Mouse (Mus musculus) midbrain, embryonic 14.5 days (tissue): ENCODE measurements around the gene Atp6v0a2. TPM values are rescaled to one million over a fixed set of nuclear protein-coding genes. Genes with fewer than 3 reads are reported as not detected.
"Not testable (repeated sequence)": the region's sequence is repeated elsewhere in the genome, so short reads cannot be mapped to it uniquely, and the experiment has no call there.

ENCODE experiments used
- ATAC-seq: fragments of 200-750 bp; cut with Nextera tagmentation; 2 replicates; pipeline ENCODE4 v1.8.0; 2017; ENCODE audit warnings: moderate number of reproducible peaks, moderate library complexity; ENCODE audit not compliant: low FRiP score, low TSS enrichment
- DNase-seq: peaks from one replicate; pipeline ENCODE4 v3.0.0-alpha.2; 2015
- H3K27ac ChIP-seq: fragments of 300-500 bp; sonication (generic); replicated peaks from 2 replicates; pipeline ENCODE4 v1.5.1; 2014; ENCODE audit warnings: mild to moderate bottlenecking, low read depth, low read length, moderate library complexity
- H3K27me3 ChIP-seq: fragments of 300-500 bp; sonication (generic); 2 replicates; pipeline ENCODE4 v1.6.1; 2014; ENCODE audit warnings: low read length, control low read depth, mixed read lengths; ENCODE audit not compliant: control insufficient read depth, insufficient read depth
- H3K36me3 ChIP-seq: fragments of 300-500 bp; sonication (generic); 2 replicates; pipeline ENCODE4 v1.6.1; 2014; ENCODE audit warnings: low read length, control low read depth; ENCODE audit not compliant: control insufficient read depth, insufficient read depth
- H3K4me1 ChIP-seq: fragments of 300-500 bp; sonication (generic); 2 replicates; pipeline ENCODE4 v1.6.1; 2014; ENCODE audit warnings: mild to moderate bottlenecking, antibody characterized with exemption, low read length, control low read depth; ENCODE audit not compliant: control insufficient read depth, insufficient read depth
- H3K4me2 ChIP-seq: fragments of 300-500 bp; sonication (generic); 2 replicates; pipeline ENCODE4 v1.6.1; 2014; ENCODE audit warnings: mild to moderate bottlenecking, low read length, moderate library complexity
- H3K4me3 ChIP-seq: fragments of 300-500 bp; sonication (generic); replicated peaks from 2 replicates; pipeline ENCODE4 v1.5.1; 2014; ENCODE audit warnings: low read depth, low read length
- H3K9ac ChIP-seq: fragments of 300-500 bp; sonication (generic); replicated peaks from 2 replicates; pipeline ENCODE4 v1.6.1; 2014; ENCODE audit warnings: mild to moderate bottlenecking, low read length, moderate library complexity
- H3K9me3 ChIP-seq: fragments of 300-500 bp; sonication (generic); 2 replicates; pipeline ENCODE4 v1.6.1; 2016; ENCODE audit warnings: low read length, control low read depth, mixed read lengths; ENCODE audit not compliant: control insufficient read depth
- WGBS: fragments of 180-500 bp; shearing (Covaris S2); extraction: QIAGEN DNeasy Blood & Tissue Kit; methylation state at CpG from one replicate; pipeline ENCODE4 v1.1.7; 2014; 5-methylcytosine and 5-hydroxymethylcytosine counted together
- polyA plus RNA-seq: library from polyadenylated mRNA; unstranded; fragments of >200 nt; fragmentation: Nextera tagmentation; extraction: Ambion mirVana; gene quantifications from 2 replicates; pipeline ENCODE4 v1.2.1, GENCODE M21; 2014

The Atp6v0a2 gene
- polyA plus RNA-seq, 1 experiment from 2014 or later: 41.1 TPM

DNA sequence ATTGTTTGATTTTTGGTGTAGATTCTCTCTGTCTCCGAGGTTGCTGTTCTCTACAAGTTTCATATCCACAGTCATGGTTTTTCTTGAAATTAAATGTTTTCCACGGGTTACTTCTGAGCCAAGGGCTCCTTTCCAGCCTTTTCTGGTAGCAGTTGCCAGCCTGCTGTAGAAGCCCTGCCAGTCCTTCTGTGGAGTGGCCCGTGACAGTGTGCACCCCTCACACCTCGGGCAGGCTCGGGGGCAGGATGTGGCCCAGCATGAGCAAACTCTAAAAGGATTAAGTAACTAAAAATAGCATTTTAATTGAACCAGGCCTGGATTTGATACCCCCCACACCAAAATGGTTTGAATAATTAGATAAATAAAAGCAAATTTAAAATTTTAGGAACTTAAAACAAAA, 4.1 kb downstream of the Atp6v0a2 start:
- H3K4me1 ChIP-seq: peaks cover 15% of the 10 kb centered on the region
- no peak overlapping the region for H3K9ac ChIP-seq
- 81% methylated on average over 5 of the region's 5 CpGs for WGBS
- H3K4me3 ChIP-seq: no peak overlapping the region
- no peak overlapping the region for H3K4me2 ChIP-seq
- H3K27me3 ChIP-seq: no peaks in the 10 kb centered on the region
- H3K36me3 ChIP-seq: peaks cover 42% of the 10 kb centered on the region
- DNase-seq (no peak), ATAC-seq (no peak)
- H3K27ac ChIP-seq: no peak overlapping the region
- no peaks in the 10 kb centered on the region for H3K9me3 ChIP-seq

- peaks cover 9% of the 10 kb centered on the region for H3K4me1 ChIP-seq
- H3K27me3 ChIP-seq: no peaks in the 10 kb centered on the region
- no peaks in the 10 kb centered on the region for H3K9me3 ChIP-seq
- no peak for ATAC-seq
- H3K36me3 ChIP-seq: peaks cover 50% of the 10 kb centered on the region
- no peak for DNase-seq
- 96% methylated on average over 2 of the region's 2 CpGs for WGBS
- H3K4me3 ChIP-seq: no peak overlapping the region
- no peak overlapping the region for H3K9ac ChIP-seq
- no peak overlapping the region for H3K27ac ChIP-seq
- H3K4me2 ChIP-seq: no peak overlapping the region
These were observed 5.0 kb downstream of the Atp6v0a2 start for GRCm38 (mm10) chr5:124633425-124633824.

GRCm38 (mm10) chr5:124635068-124635467, 6.7 kb downstream of the Atp6v0a2 start:
- not testable (repeated sequence) for ATAC-seq, H3K4me2 ChIP-seq, H3K4me1 ChIP-seq, H3K27me3 ChIP-seq, H3K4me3 ChIP-seq, H3K9ac ChIP-seq, H3K9me3 ChIP-seq, H3K27ac ChIP-seq
- DNase-seq: peak; percentile 55
- peaks cover 67% of the 10 kb centered on the region for H3K36me3 ChIP-seq
- WGBS: 84% methylated on average over 4 of the region's 4 CpGs

GRCm38 (mm10) chr5:124636139-124636538, 7.8 kb downstream of the Atp6v0a2 start:
- Histone ChIP-seq H3K27ac (no peak overlapping the region), H3K36me3 (peaks cover 78% of the 10 kb centered on the region), H3K27me3 (no peaks in the 10 kb centered on the region), H3K4me2 (no peak overlapping the region), H3K9ac (no peak overlapping the region), H3K4me1 (no peaks in the 10 kb centered on the region), H3K9me3 (no peaks in the 10 kb centered on the region), H3K4me3 (no peak overlapping the region)
- ATAC-seq (no peak), DNase-seq (no peak)
- WGBS: 96% methylated on average over 3 of the region's 3 CpGs

DNA sequence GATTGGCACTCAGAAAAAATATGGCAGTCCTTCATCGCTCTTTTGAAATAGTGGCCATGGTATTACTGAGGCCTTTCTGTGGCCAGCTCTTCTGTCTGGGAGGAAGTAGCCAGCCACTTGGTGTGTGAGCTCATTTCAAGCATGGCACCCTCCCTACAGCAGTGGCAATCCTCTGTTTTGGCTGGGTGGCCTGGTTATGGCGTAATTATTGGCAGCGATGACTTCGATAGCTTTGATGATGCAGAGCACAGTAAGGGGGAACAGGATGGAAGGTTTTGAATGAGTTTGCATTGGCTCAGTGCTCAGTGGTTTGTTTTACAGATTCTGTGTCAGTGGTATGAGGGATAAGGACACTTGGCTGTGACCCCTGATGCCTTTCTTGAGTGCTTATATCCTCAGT, 8.3 kb downstream of the Atp6v0a2 start:
- ATAC-seq (no peak), DNase-seq (no peak)
- no peak overlapping the region for H3K9ac ChIP-seq
- WGBS: 95% methylated on average over 4 of the region's 4 CpGs
- H3K27me3 ChIP-seq: no peaks in the 10 kb centered on the region
- no peak overlapping the region for H3K4me3 ChIP-seq
- no peak overlapping the region for H3K4me2 ChIP-seq
- no peaks in the 10 kb centered on the region for H3K4me1 ChIP-seq
- no peaks in the 10 kb centered on the region for H3K9me3 ChIP-seq
- peaks cover 83% of the 10 kb centered on the region for H3K36me3 ChIP-seq
- no peak overlapping the region for H3K27ac ChIP-seq

DNA sequence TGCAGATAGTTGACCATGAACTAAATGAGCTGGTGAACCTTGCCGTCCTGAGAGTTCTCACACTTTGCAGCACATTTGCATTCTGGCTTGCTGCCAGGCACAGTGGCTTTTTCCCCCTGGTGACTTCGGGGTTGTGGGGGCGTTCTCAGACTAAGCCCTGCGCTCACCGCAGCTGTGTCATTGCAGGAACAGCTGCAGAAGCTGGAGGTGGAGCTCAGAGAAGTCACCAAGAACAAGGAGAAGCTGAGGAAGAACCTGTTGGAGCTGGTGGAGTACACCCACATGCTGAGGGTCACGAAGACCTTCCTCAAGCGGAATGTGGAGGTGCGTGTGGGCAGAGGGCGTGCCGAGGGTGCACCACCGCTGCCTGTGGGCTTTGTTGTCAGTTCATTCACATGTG, 8.9 kb downstream of the Atp6v0a2 start:
- Histone ChIP-seq H3K27ac (no peak overlapping the region), H3K9me3 (no peaks in the 10 kb centered on the region), H3K4me3 (no peak overlapping the region), H3K4me2 (no peak overlapping the region), H3K9ac (no peak overlapping the region), H3K4me1 (no peaks in the 10 kb centered on the region), H3K27me3 (no peaks in the 10 kb centered on the region), H3K36me3 (peaks cover 89% of the 10 kb centered on the region)
- 90% methylated on average over 11 of the region's 11 CpGs for WGBS
- ATAC-seq: no peak
- DNase-seq: no peak

DNA sequence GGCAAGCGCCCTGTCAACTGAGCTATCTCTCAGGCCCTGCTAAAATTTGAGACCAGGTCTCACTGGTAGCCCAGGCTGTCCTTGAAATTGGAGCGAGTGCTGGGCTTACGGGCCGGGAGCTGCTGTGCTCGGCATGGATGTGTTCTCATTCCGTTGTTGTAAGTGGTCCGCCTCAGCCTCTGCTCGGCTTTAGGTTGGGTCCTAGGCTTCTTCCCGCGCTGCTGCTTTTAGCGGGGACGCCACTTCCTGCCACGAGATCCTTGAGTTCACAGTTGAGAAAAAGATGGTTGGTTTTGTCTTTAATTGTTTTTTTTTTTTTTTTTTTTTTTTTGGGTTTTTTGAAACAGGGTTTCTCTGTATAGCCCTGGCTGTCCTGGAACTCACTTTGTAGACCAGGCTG, 9.5 kb downstream of the Atp6v0a2 start:
- H3K9me3 ChIP-seq: no peaks in the 10 kb centered on the region
- no peak overlapping the region for H3K9ac ChIP-seq
- no peaks in the 10 kb centered on the region for H3K27me3 ChIP-seq
- no peak for ATAC-seq
- no peak overlapping the region for H3K4me3 ChIP-seq
- DNase-seq: no peak
- no peaks in the 10 kb centered on the region for H3K4me1 ChIP-seq
- H3K4me2 ChIP-seq: no peak overlapping the region
- 97% methylated on average over 13 of the region's 13 CpGs for WGBS
- H3K36me3 ChIP-seq: peaks cover 95% of the 10 kb centered on the region
- H3K27ac ChIP-seq: no peak overlapping the region

GRCm38 (mm10) chr5:124713741-124714140, 85.4 kb downstream of the Atp6v0a2 start:
- H3K4me3 ChIP-seq: no peak overlapping the region
- H3K36me3 ChIP-seq: peaks cover 79% of the 10 kb centered on the region
- no peak for DNase-seq
- no peaks in the 10 kb centered on the region for H3K4me1 ChIP-seq
- no peak overlapping the region for H3K27ac ChIP-seq
- no peak overlapping the region for H3K9ac ChIP-seq
- no peaks in the 10 kb centered on the region for H3K9me3 ChIP-seq
- WGBS: 95% methylated on average over 5 of the region's 5 CpGs
- no peak overlapping the region for H3K4me2 ChIP-seq
- H3K27me3 ChIP-seq: no peaks in the 10 kb centered on the region
- no peak for ATAC-seq

DNA sequence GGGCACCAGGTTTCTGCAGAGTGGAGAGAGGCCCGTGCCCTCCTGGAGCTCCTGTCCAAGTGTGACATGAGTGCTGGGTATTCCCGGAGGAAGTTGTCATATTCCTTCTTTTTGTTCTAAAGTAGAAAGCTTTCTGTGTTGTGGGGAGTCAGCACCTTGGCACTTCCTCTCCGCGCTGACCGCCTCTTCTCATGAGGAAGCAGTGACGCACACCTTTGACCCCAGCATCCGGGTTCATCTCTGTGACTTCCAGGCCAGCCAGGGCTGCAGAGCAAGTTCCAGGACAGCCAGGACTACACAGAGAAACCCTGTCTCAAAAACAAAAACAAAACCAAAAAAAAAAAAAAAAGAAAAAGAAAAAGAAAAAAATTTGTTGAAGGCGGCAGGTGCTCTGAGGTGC, 86.8 kb downstream of the Atp6v0a2 start:
- H3K4me1 ChIP-seq: no peaks in the 10 kb centered on the region
- ATAC-seq: no peak
- no peaks in the 10 kb centered on the region for H3K9me3 ChIP-seq
- no peak overlapping the region for H3K9ac ChIP-seq
- no peak overlapping the region for H3K27ac ChIP-seq
- H3K27me3 ChIP-seq: no peaks in the 10 kb centered on the region
- H3K4me2 ChIP-seq: no peak overlapping the region
- H3K4me3 ChIP-seq: no peak overlapping the region
- 94% methylated on average over 8 of the region's 8 CpGs for WGBS
- no peak for DNase-seq
- H3K36me3 ChIP-seq: peaks cover 92% of the 10 kb centered on the region
